In genomic region chr8:124573552-124574340, GRCm38 (mm10) we compare ENCODE assay signal across 8 mouse cellular contexts. TPM values are rescaled to one million over a fixed set of nuclear protein-coding genes. Genes with fewer than 3 reads are reported as not detected.
DNase-seq lines count a peak whose midpoint lies in the region; ATAC-seq and TF ChIP-seq lines count a peak whose summit lies in the region.

No protein-coding gene starts in this region.

- no peaks in the 10 kb centered on the region; the same call in 1 of the 2 replicates for H3K27me3 ChIP-seq in G1E (ENCODE audit: insufficient read depth, low read length)
- H3K27me3 ChIP-seq in lung, postnatal 0 days (replicated peaks; ENCODE audit: insufficient read depth, low read length), result no peaks in the 10 kb centered on the region

- peaks cover 5% of the 10 kb centered on the region for H3K4me1 ChIP-seq in G1E (ENCODE audit: insufficient read depth, low read depth, low read length)
- H3K4me1 ChIP-seq in lung, postnatal 0 days (ENCODE audit: insufficient read depth, low read depth, low read length), result no peaks in the 10 kb centered on the region

- DNase-seq in G1E (ENCODE audit: low spot score), result peak; percentile 59
- DNase-seq in c-Kit-positive CD71-negative TER-119-negative erythroid progenitor cells, embryonic 14.5 days (ENCODE audit: low read depth), result peak; percentile 78
- DNase-seq in forelimb bud, embryonic 11.5 days (ENCODE audit: low read depth, low spot score), result peak; percentile 92
- DNase-seq in layer of hippocampus, adult 9-11 months, result peak; percentile 91
- DNase-seq in lung, postnatal 0 days (ENCODE audit: low spot score), result peak; percentile 94
- peak; percentile 91 for DNase-seq in right cerebral cortex, adult 18-20 months
- DNase-seq in urinary bladder, adult 2 months (ENCODE audit: low spot score), result peak; percentile 70

- TF ChIP-seq CTCF in G1E (IDR thresholded peaks at IDR 0.05; ENCODE audit: low read depth, low read length), result peak; percentile 65; the same call in 1 of the 2 replicates
- TF ChIP-seq CTCF in lung, postnatal 0 days (IDR thresholded peaks at IDR 0.05), result peak; percentile 91

- no peak overlapping the region for H3K9ac ChIP-seq in lung, postnatal 0 days (replicated peaks; ENCODE audit: low read depth)

- ATAC-seq in G1E (ENCODE audit: extremely low read depth, insufficient number of reproducible peaks, low FRiP score, poor library complexity, severe bottlenecking), result peak; percentile 68; the same call in 1 of the 2 replicates
- ATAC-seq in hematopoietic stem cell, adult 5-6 weeks (replicated peaks in 1 of 2; ENCODE audit: insufficient read depth in 1 of 2, low FRiP score in 2 of 2, low TSS enrichment in 1 of 2, low read depth in 1 of 2, poor library complexity in 2 of 2, severe bottlenecking in 2 of 2), result peak; percentile 82 to 84
- ATAC-seq in lung, postnatal 0 days, result peak; percentile 49

- H3K9me3 ChIP-seq in G1E (replicated peaks), result no peaks in the 10 kb centered on the region
- no peaks in the 10 kb centered on the region for H3K9me3 ChIP-seq in lung, postnatal 0 days (ENCODE audit: low read length)

- peak; percentile 48 for TF ChIP-seq EP300 in lung, postnatal 0 days (IDR thresholded peaks at IDR 0.05)

- no peaks in the 10 kb centered on the region for H3K36me3 ChIP-seq in G1E (replicated peaks)
- H3K36me3 ChIP-seq in lung, postnatal 0 days (ENCODE audit: insufficient read depth, low read length), result no peaks in the 10 kb centered on the region

- no peak overlapping the region; the same call in 1 of the 2 replicates for H3K4me3 ChIP-seq in G1E (ENCODE audit: low read depth, low read length)
- no peak overlapping the region for H3K4me3 ChIP-seq in lung, postnatal 0 days (ENCODE audit: low read depth, low read length)

- H3K27ac ChIP-seq in lung, postnatal 0 days (ENCODE audit: low read length), result peak overlapping the region; percentile 78

- H3K4me2 ChIP-seq in lung, postnatal 0 days (replicated peaks; ENCODE audit: low read depth, low read length), result no peak overlapping the region

- 49% methylated on average over 15 of the region's 15 CpGs for WGBS in lung, postnatal 0 days

RNA-seq across cellular contexts. Expression of gene Capn9, which starts 2.2 kb away (rescaled TPM):
- total RNA-seq in G1E (2014; fragmentation: Nextera tagmentation) (not detected in 2 replicates), G1E (2017) (not detected in 2 replicates)
- not detected in 2 replicates for polyA plus RNA-seq in G1E (2012)
- total RNA-seq in hematopoietic stem cell, adult 5-6 weeks (2017), result not detected in 2 replicates
- 0.11 and 0.16 TPM in 2 replicates for polyA plus RNA-seq in lung, postnatal 0 days (2015; fragmentation: Nextera tagmentation; extraction: Ambion mirVana)
- polyA plus RNA-seq in urinary bladder, adult 2 months (2012; rRNA removed), result 0.04 TPM in 1 of 2 replicates, not detected in the other

RNA-seq across cellular contexts. Expression of gene Agt, which starts 4.2 kb away (rescaled TPM):
- total RNA-seq in G1E (2014; fragmentation: Nextera tagmentation) (not detected in 2 replicates), G1E (2017) (not detected in 2 replicates)
- polyA plus RNA-seq in G1E (2012), result not detected in 2 replicates
- total RNA-seq in hematopoietic stem cell, adult 5-6 weeks (2017), result not detected in 2 replicates
- polyA plus RNA-seq in lung, postnatal 0 days (2015; fragmentation: Nextera tagmentation; extraction: Ambion mirVana), result 101 and 133 TPM in 2 replicates
- polyA plus RNA-seq in urinary bladder, adult 2 months (2012; rRNA removed), result 1.4 and 1.8 TPM in 2 replicates

RNA-seq across cellular contexts. Expression of gene Cog2, which starts 53.2 kb away (rescaled TPM):
- total RNA-seq in G1E (2014; fragmentation: Nextera tagmentation), result 17.6 and 20.3 TPM in 2 replicates
- 39.3 and 40.2 TPM in 2 replicates for total RNA-seq in G1E (2017)
- polyA plus RNA-seq in G1E (2012), result 16.3 and 17.5 TPM in 2 replicates
- 20.6 and 22.0 TPM in 2 replicates for total RNA-seq in hematopoietic stem cell, adult 5-6 weeks (2017)
- polyA plus RNA-seq in lung, postnatal 0 days (2015; fragmentation: Nextera tagmentation; extraction: Ambion mirVana), result 23.5 and 24.5 TPM in 2 replicates
- 25.4 and 25.8 TPM in 2 replicates for polyA plus RNA-seq in urinary bladder, adult 2 months (2012; rRNA removed)

Comparison
In these comparisons a context has a peak if more than half of its experiments do, and no peak if none do; other contexts are left out.
1. RNA of gene Agt, which starts 4.2 kb away (polyA plus RNA-seq): 101 to 133 TPM in lung, postnatal 0 days; 1.4 to 1.8 TPM in urinary bladder, adult 2 months and not detected in G1E; every median in the first group is over 10 times any median in the second.
2. Peak in every context shown above with its lines, with median percentiles within 50 percentile points of each other: ATAC-seq and DNase-seq.